Mouse (Mus musculus) ES-E14 (cell line): ENCODE data around the gene Olfr393.

ENCODE experiments used
- CHD2 ChIP-seq: IDR thresholded peaks from 2 replicates; pipeline ENCODE4 v1.6.1; 2014; ENCODE audit warnings: mild to moderate bottlenecking, low read depth, low read length, inconsistent platforms
- MAFK ChIP-seq: IDR thresholded peaks from 2 replicates; pipeline ENCODE4 v1.6.1; 2014; ENCODE audit warnings: mild to moderate bottlenecking, low read depth, low read length, inconsistent platforms; ENCODE audit not compliant: insufficient read depth
- ZC3H11A ChIP-seq: IDR thresholded peaks from 2 replicates; pipeline ENCODE4 v1.6.1; 2012; ENCODE audit warnings: low read depth, mild to moderate bottlenecking, inconsistent platforms, low read length, borderline replicate concordance

DNA sequence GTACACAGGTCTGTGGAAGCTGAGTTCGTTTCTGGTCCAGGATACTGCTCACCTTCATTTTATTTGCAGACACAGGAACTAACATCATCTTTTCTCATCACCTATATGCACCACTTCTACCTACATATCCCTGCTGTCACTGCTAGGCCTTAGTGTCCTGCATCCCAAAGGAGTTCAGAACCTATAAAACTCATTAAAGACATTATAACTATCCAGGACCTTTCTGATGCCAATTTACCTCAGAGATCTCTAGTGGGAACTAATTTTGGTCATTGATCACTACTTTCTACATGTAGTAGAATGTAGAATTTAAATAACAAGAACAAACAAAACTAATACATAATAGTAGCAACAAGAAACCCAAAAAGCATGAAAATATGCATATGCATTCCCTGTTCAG lies 48.3 kb downstream of the Olfr393 start, which contains the start of gene Olfr391-ps:
- TF ChIP-seq ZC3H11A (no peak), CHD2 (no peak), MAFK (no peak)
